24 mouse cellular contexts compared by ENCODE assay signal in the genomic region with DNA sequence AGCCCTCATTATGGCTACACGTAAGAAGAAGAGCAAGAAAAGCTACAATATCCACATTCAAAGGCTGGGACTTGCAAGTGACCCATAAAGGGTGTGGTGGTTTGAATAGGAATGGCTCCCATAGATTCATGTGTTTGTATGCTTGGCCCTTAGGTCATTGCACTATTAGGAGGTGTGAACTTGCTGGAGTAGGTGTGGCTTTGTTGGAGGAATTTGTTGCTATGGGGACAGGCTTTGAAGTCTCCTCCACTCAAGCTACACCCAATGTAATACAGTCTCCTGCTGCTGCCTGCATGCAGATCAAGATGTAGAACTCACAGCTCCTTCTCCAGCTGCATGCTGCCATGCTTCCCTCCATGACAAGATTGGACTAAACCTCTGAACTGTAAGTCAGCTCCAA. TPM values are rescaled to one million over a fixed set of nuclear protein-coding genes. Genes with fewer than 3 reads are reported as not detected.
A peak's percentile ranks its signal among the peaks of the same experiment; 100 is the strongest.
DNase-seq lines count a peak whose midpoint lies in the region; ATAC-seq and TF ChIP-seq lines count a peak whose summit lies in the region.
"Had no signal": no experiment of that assay in that cellular context is flagged by ENCODE, and none has a peak within 500 bp of the region (broad histone marks: within the 10 kb centered on the region; RNA-seq: fewer than 3 reads in every experiment).

No protein-coding gene starts in this region.

- no peak overlapping the region for H3K9ac ChIP-seq in intestine, postnatal 0 days (ENCODE audit: low read depth, low read length)
- H3K9ac ChIP-seq in stomach, embryonic 16.5 days (ENCODE audit: low read length) = no peak overlapping the region
- H3K9ac ChIP-seq: forebrain, embryonic 13.5 days; hindbrain, embryonic 13.5 days had no signal

- TF ChIP-seq CTCF in intestine, postnatal 0 days (IDR thresholded peaks at IDR 0.05; ENCODE audit: low read depth) = no peak

- no peaks in the 10 kb centered on the region for H3K4me1 ChIP-seq in intestine, postnatal 0 days (replicated peaks; ENCODE audit: control insufficient read depth, insufficient read depth, low read length)
- H3K4me1 ChIP-seq in stomach, embryonic 16.5 days (ENCODE audit: control insufficient read depth, insufficient read depth, low read length) = no peaks in the 10 kb centered on the region
- H3K4me1 ChIP-seq: hindbrain, embryonic 10.5 days; hindbrain, embryonic 13.5 days had no signal

- no peak overlapping the region for H3K4me3 ChIP-seq in intestine, postnatal 0 days (ENCODE audit: low read depth, low read length)
- H3K4me3 ChIP-seq in stomach, embryonic 16.5 days (replicated peaks; ENCODE audit: low read length) = no peak overlapping the region
- H3K4me3 ChIP-seq: forebrain, embryonic 10.5 days; forebrain, embryonic 13.5 days; hindbrain, embryonic 10.5 days; hindbrain, embryonic 13.5 days had no signal

- H3K27ac ChIP-seq in intestine, postnatal 0 days (ENCODE audit: low read depth, low read length) = no peak overlapping the region
- no peak overlapping the region for H3K27ac ChIP-seq in stomach, embryonic 16.5 days (ENCODE audit: low read length)
- H3K27ac ChIP-seq: forebrain, embryonic 10.5 days; forebrain, embryonic 13.5 days; hindbrain, embryonic 10.5 days; hindbrain, embryonic 13.5 days had no signal

- H3K36me3 ChIP-seq in intestine, postnatal 0 days (ENCODE audit: control insufficient read depth, insufficient read depth) = no peaks in the 10 kb centered on the region
- H3K36me3 ChIP-seq in stomach, embryonic 16.5 days (ENCODE audit: control insufficient read depth, insufficient read depth, low read length) = no peaks in the 10 kb centered on the region
- H3K36me3 ChIP-seq: forebrain, embryonic 10.5 days; hindbrain, embryonic 10.5 days; hindbrain, embryonic 13.5 days had no signal

- peak; percentile 81 for ATAC-seq in intestine, postnatal 0 days
- 0 out of 2 replicates have a peak, but pooled peaks have one; percentile 37 for ATAC-seq in stomach, embryonic 16.5 days (ENCODE audit: insufficient read depth, low FRiP score)
- ATAC-seq in granulocyte monocyte progenitor cell, adult 5-6 weeks (replicated peaks; ENCODE audit: poor library complexity, severe bottlenecking) = no peak
- ATAC-seq: forebrain, embryonic 13.5 days; forebrain, embryonic 16.5 days; hindbrain, embryonic 16.5 days had no signal

- DNase-seq in ES-CJ7 (ENCODE audit: low read depth, low spot score) (peak; percentile 70), ZHBTc4 (ENCODE audit: low read depth, low spot score) (peak; percentile 82)
- no peak for DNase-seq in urinary bladder, adult 2 months (ENCODE audit: low spot score)
- DNase-seq in kidney, adult 11 months = no peak
- DNase-seq: adrenal gland, postnatal 10 days; adrenal gland, postnatal 36 days; B cell, adult 2 months; cerebellum, adult 18-20 months; cerebellum, adult 9-10 months; cerebellum, postnatal 14 days; gastrocnemius, postnatal 10 days; gastrocnemius, postnatal 36 days; heart, adult 11 months had no signal

- H3K9me3 ChIP-seq in intestine, postnatal 0 days (ENCODE audit: control insufficient read depth) = no peaks in the 10 kb centered on the region
- no peaks in the 10 kb centered on the region for H3K9me3 ChIP-seq in stomach, embryonic 16.5 days (replicated peaks; ENCODE audit: control insufficient read depth, low read length)
- H3K9me3 ChIP-seq: forebrain, embryonic 10.5 days; hindbrain, embryonic 10.5 days; hindbrain, embryonic 13.5 days had no signal

- no peaks in the 10 kb centered on the region for H3K27me3 ChIP-seq in intestine, postnatal 0 days (replicated peaks; ENCODE audit: control insufficient read depth, insufficient read depth, low read length)
- H3K27me3 ChIP-seq in stomach, embryonic 16.5 days (ENCODE audit: control insufficient read depth, insufficient read depth, low read length) = no peaks in the 10 kb centered on the region
- H3K27me3 ChIP-seq: CH12.LX; forebrain, embryonic 13.5 days; hindbrain, embryonic 13.5 days had no signal

- WGBS in intestine, postnatal 0 days = 73% methylated on average over 1 of the region's 1 CpGs
- 68% methylated on average over 1 of the region's 1 CpGs for WGBS in stomach, embryonic 16.5 days

- no peak overlapping the region for H3K4me2 ChIP-seq in intestine, postnatal 0 days (replicated peaks; ENCODE audit: low read depth)
- H3K4me2 ChIP-seq in stomach, embryonic 16.5 days (ENCODE audit: low read depth, low read length) = no peak overlapping the region
- H3K4me2 ChIP-seq: forebrain, embryonic 13.5 days; heart, embryonic 11.5 days; hindbrain, embryonic 13.5 days had no signal

RNA-seq across cellular contexts. Expression of gene Slc25a3, which starts 7.7 kb away (rescaled TPM):
- polyA plus RNA-seq in intestine, postnatal 0 days (2015; fragmentation: Nextera tagmentation; extraction: Ambion mirVana) = 1,127 and 1,178 TPM in 2 replicates
- 483 and 485 TPM in 2 replicates for polyA plus RNA-seq in stomach, embryonic 16.5 days (2015; fragmentation: Nextera tagmentation; extraction: Ambion mirVana)
- total RNA-seq in granulocyte monocyte progenitor cell, adult 5-6 weeks (2014; fragmentation: Nextera tagmentation) = 534 and 562 TPM in 2 replicates
- 175 and 228 TPM in 2 replicates for total RNA-seq in granulocyte monocyte progenitor cell, adult 5-6 weeks (2017)
- 529 and 576 TPM in 2 replicates for polyA plus RNA-seq in urinary bladder, adult 2 months (2012; rRNA removed)

RNA-seq across cellular contexts. Expression of gene Ikbip, which starts 48.8 kb away (rescaled TPM):
- polyA plus RNA-seq in intestine, postnatal 0 days (2015; fragmentation: Nextera tagmentation; extraction: Ambion mirVana) = 19.4 and 23.0 TPM in 2 replicates
- 37.3 and 41.8 TPM in 2 replicates for polyA plus RNA-seq in stomach, embryonic 16.5 days (2015; fragmentation: Nextera tagmentation; extraction: Ambion mirVana)
- total RNA-seq in granulocyte monocyte progenitor cell, adult 5-6 weeks (2014; fragmentation: Nextera tagmentation) = 14.1 and 18.8 TPM in 2 replicates
- total RNA-seq in granulocyte monocyte progenitor cell, adult 5-6 weeks (2017) = 29.7 and 35.7 TPM in 2 replicates
- 42.1 and 42.5 TPM in 2 replicates for polyA plus RNA-seq in urinary bladder, adult 2 months (2012; rRNA removed)

RNA-seq across cellular contexts. Expression of gene Apaf1, which starts 49.0 kb away (rescaled TPM):
- polyA plus RNA-seq in intestine, postnatal 0 days (2015; fragmentation: Nextera tagmentation; extraction: Ambion mirVana) = 26.5 and 32.4 TPM in 2 replicates
- 13.4 and 15.1 TPM in 2 replicates for polyA plus RNA-seq in stomach, embryonic 16.5 days (2015; fragmentation: Nextera tagmentation; extraction: Ambion mirVana)
- 63.4 and 87.2 TPM in 2 replicates for total RNA-seq in granulocyte monocyte progenitor cell, adult 5-6 weeks (2014; fragmentation: Nextera tagmentation)
- total RNA-seq in granulocyte monocyte progenitor cell, adult 5-6 weeks (2017) = 29.6 and 36.4 TPM in 2 replicates
- 9.2 and 10.3 TPM in 2 replicates for polyA plus RNA-seq in urinary bladder, adult 2 months (2012; rRNA removed)

RNA-seq across cellular contexts. Expression of gene Tmpo, which starts 49.5 kb away (rescaled TPM):
- 57.7 and 59.7 TPM in 2 replicates for polyA plus RNA-seq in intestine, postnatal 0 days (2015; fragmentation: Nextera tagmentation; extraction: Ambion mirVana)
- 109 and 132 TPM in 2 replicates for polyA plus RNA-seq in stomach, embryonic 16.5 days (2015; fragmentation: Nextera tagmentation; extraction: Ambion mirVana)
- 186 and 211 TPM in 2 replicates for total RNA-seq in granulocyte monocyte progenitor cell, adult 5-6 weeks (2014; fragmentation: Nextera tagmentation)
- total RNA-seq in granulocyte monocyte progenitor cell, adult 5-6 weeks (2017) = 339 and 445 TPM in 2 replicates
- 66.1 and 77.0 TPM in 2 replicates for polyA plus RNA-seq in urinary bladder, adult 2 months (2012; rRNA removed)

Comparison
In these comparisons a context has a peak if more than half of its experiments do, and no peak if none do; other contexts are left out.
1. DNase-seq: peak in ES-CJ7 (single experiment) and ZHBTc4 (single experiment); none in urinary bladder, adult 2 months (single experiment) and kidney, adult 11 months (single experiment).